Comparison of ENCODE assay signal across 8 mouse cellular contexts in the genomic region with DNA sequence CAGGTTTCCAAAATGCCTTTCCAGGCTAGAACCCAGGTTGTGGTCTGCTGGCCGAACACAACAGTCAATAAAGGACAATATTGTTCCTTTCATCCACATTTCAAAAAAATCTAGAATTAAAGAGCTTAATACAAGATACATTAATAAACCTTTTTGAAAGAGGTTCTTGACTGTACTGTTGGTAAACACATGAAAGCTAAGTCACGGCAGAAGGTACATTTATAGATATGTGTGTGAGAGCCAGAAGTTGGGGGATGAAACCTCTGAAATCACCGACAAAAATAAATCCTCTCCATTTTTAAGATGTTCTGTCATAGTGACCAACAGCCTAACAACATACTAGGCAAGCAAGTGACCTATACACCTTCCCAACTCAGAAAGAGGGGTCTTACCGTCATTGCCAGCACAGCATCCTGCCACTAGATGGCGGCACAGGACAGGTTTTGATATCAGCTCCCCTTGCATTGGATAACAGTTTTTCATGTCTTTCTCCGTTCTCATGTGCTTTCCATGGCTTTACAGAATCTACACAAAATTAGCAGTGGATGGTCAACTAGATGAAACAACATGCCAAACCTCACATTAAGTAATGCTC.
A peak's percentile ranks its signal among the peaks of the same experiment; 100 is the strongest.
DNase-seq lines count a peak whose midpoint lies in the region; ATAC-seq lines count a peak whose summit lies in the region.

No protein-coding gene starts in this region.

- H3K27ac ChIP-seq in intestine, embryonic 14.5 days (ENCODE audit: low read depth), result no peak overlapping the region
- H3K27ac ChIP-seq in midbrain, embryonic 10.5 days (replicated peaks), result no peak overlapping the region

- peak; percentile 78 for ATAC-seq in intestine, embryonic 14.5 days (replicated peaks; ENCODE audit: low FRiP score, low TSS enrichment, low read depth)
- ATAC-seq in erythroid progenitor cell, adult 5-6 weeks (replicated peaks; ENCODE audit: low FRiP score, poor library complexity, severe bottlenecking), result no peak

- H3K27me3 ChIP-seq in intestine, embryonic 14.5 days (replicated peaks; ENCODE audit: control insufficient read depth, insufficient read depth, low read length), result no peaks in the 10 kb centered on the region
- no peaks in the 10 kb centered on the region for H3K27me3 ChIP-seq in midbrain, embryonic 10.5 days (ENCODE audit: low read depth, poor library complexity, severe bottlenecking)

- WGBS in intestine, embryonic 14.5 days, result 15% methylated on average over 6 of the region's 6 CpGs
- WGBS in midbrain, embryonic 10.5 days, result 16% methylated on average over 6 of the region's 6 CpGs

- H3K4me2 ChIP-seq in intestine, embryonic 14.5 days (ENCODE audit: low read length), result no peak overlapping the region

- intact Hi-C loops in left cerebral cortex, postnatal 14 days (cut with DNase I), result loop anchor here (5.0 to 10.0 kb wide), 2 partner anchors 382 to 470 kb away; no protein-coding TSS in a partner anchor

- no peaks in the 10 kb centered on the region for H3K36me3 ChIP-seq in intestine, embryonic 14.5 days (ENCODE audit: control insufficient read depth, insufficient read depth, low read length)
- H3K36me3 ChIP-seq in midbrain, embryonic 10.5 days, result no peaks in the 10 kb centered on the region

- H3K4me1 ChIP-seq in intestine, embryonic 14.5 days (replicated peaks; ENCODE audit: control insufficient read depth, insufficient read depth, low read length), result no peaks in the 10 kb centered on the region; the same call in 1 of the 2 replicates
- H3K4me1 ChIP-seq in midbrain, embryonic 10.5 days, result 0 out of 2 replicates have a peak, but pooled peaks cover 3% of the 10 kb centered on the region

- peak; percentile 70 for DNase-seq in WW6 (ENCODE audit: low read depth, low spot score)
- DNase-seq in cerebellum, postnatal 14 days, result peak; percentile 89 to 94
- peak; percentile 65 for DNase-seq in gastrocnemius, adult 18-20 months (ENCODE audit: low spot score)
- DNase-seq in intestine, embryonic 14.5 days (ENCODE audit: low spot score), result peak; percentile 95
- peak; percentile 77 to 86 for DNase-seq in left cerebral cortex, postnatal 14 days (ENCODE audit: low spot score in 2 of 2)
- peak; percentile 86 for DNase-seq in midbrain, embryonic 10.5 days (ENCODE audit: low spot score)
- peak; percentile 94 for DNase-seq in right cerebral cortex, postnatal 4 days

- no peak overlapping the region for H3K4me3 ChIP-seq in intestine, embryonic 14.5 days (ENCODE audit: low read depth, low read length)
- H3K4me3 ChIP-seq in midbrain, embryonic 10.5 days, result no peak overlapping the region

- H3K9ac ChIP-seq in intestine, embryonic 14.5 days (ENCODE audit: low read length), result no peak overlapping the region

- H3K9me3 ChIP-seq in intestine, embryonic 14.5 days (ENCODE audit: control insufficient read depth, low read length), result no peaks in the 10 kb centered on the region
- no peaks in the 10 kb centered on the region for H3K9me3 ChIP-seq in midbrain, embryonic 10.5 days (replicated peaks)
